Mouse (Mus musculus): ENCODE measurements around the gene Mc1r.
"Not testable (repeated sequence)": the region's sequence is repeated elsewhere in the genome, so short reads cannot be mapped to it uniquely, and the experiment has no call there.

Gene Mc1r

GRCm38 (mm10) chr8:123411781-123412327 lies 4.9 kb downstream of the Mc1r start:
- DNase-seq (ENCODE audit: low spot score) = no peak

GRCm38 (mm10) chr8:123412560-123413170 lies 5.8 kb downstream of the Mc1r start:
- no peak for DNase-seq (ENCODE audit: low spot score)

- no peak for DNase-seq (ENCODE audit: low spot score)
These were observed 7.3 kb downstream of the Mc1r start for GRCm38 (mm10) chr8:123414255-123414654.

GRCm38 (mm10) chr8:123414997-123415696 lies 8.2 kb downstream of the Mc1r start:
- DNase-seq (ENCODE audit: low spot score) = not testable (repeated sequence)

GRCm38 (mm10) chr8:123415967-123416943 lies 9.3 kb downstream of the Mc1r start:
- no peak for DNase-seq (ENCODE audit: low spot score)

- no peak for DNase-seq (ENCODE audit: low spot score)
These were observed 10.1 kb downstream of the Mc1r start for GRCm38 (mm10) chr8:123416944-123417555.

- DNase-seq (ENCODE audit: low spot score) = no peak
These were observed 12.8 kb downstream of the Mc1r start for GRCm38 (mm10) chr8:123419711-123420110.

GRCm38 (mm10) chr8:123420525-123421281 lies 13.8 kb downstream of the Mc1r start:
- no peak for DNase-seq (ENCODE audit: low spot score)

- DNase-seq (ENCODE audit: low spot score) = no peak
These were observed 14.4 kb downstream of the Mc1r start for GRCm38 (mm10) chr8:123421325-123421724.

GRCm38 (mm10) chr8:123422056-123422780 lies 15.3 kb downstream of the Mc1r start:
- peak; percentile 74 for DNase-seq (ENCODE audit: low spot score)

GRCm38 (mm10) chr8:123422781-123423159 lies 15.9 kb downstream of the Mc1r start:
- no peak for DNase-seq (ENCODE audit: low spot score)

GRCm38 (mm10) chr8:123423441-123423840 lies 16.5 kb downstream of the Mc1r start, which contains the start of gene Def8:
Def8 (plus strand) TSS chr8:123423527.
- no peak for DNase-seq (ENCODE audit: low spot score)

GRCm38 (mm10) chr8:123426511-123427509 lies 19.9 kb downstream of the Mc1r start:
- no peak for DNase-seq (ENCODE audit: low spot score)

- DNase-seq (ENCODE audit: low spot score) = no peak
These were observed 20.9 kb downstream of the Mc1r start for GRCm38 (mm10) chr8:123427639-123428275.

GRCm38 (mm10) chr8:123428343-123428893 lies 21.5 kb downstream of the Mc1r start:
- no peak for DNase-seq (ENCODE audit: low spot score)

GRCm38 (mm10) chr8:123428939-123429721 lies 22.2 kb downstream of the Mc1r start:
- no peak for DNase-seq (ENCODE audit: low spot score)

GRCm38 (mm10) chr8:123429722-123430013 lies 22.8 kb downstream of the Mc1r start:
- DNase-seq (ENCODE audit: low spot score) = not testable (repeated sequence)

GRCm38 (mm10) chr8:123430936-123431335 lies 24.0 kb downstream of the Mc1r start:
- DNase-seq (ENCODE audit: low spot score) = not testable (repeated sequence)
